Mouse (Mus musculus) ovary, postnatal 36 days (tissue): ENCODE measurements around the gene 1700049E17Rik2.
"Not testable (repeated sequence)": the region's sequence is repeated elsewhere in the genome, so short reads cannot be mapped to it uniquely, and the experiment has no call there.

Source experiments
- DNase-seq: peaks from one replicate; pipeline ENCODE4 v3.0.0; 2022; ENCODE audit warnings: low spot score, mixed read lengths

1700049E17Rik2 gene

GRCm38 (mm10) chr14:41572911-41573310, at the start of gene 1700049E17Rik2:
TSS of gene 1700049E17Rik2 (plus strand) at chr14:41573211.
- DNase-seq = not testable (repeated sequence)

- not testable (repeated sequence) for DNase-seq
Measured at GRCm38 (mm10) chr14:41524695-41525094, 48.3 kb upstream of the 1700049E17Rik2 start.

GRCm38 (mm10) chr14:41555483-41555882, 17.5 kb upstream of the 1700049E17Rik2 start, which contains the start of gene Gm7970:
TSS of gene Gm7970 (minus strand) at chr14:41555583.
- DNase-seq = not testable (repeated sequence)

- DNase-seq = not testable (repeated sequence)
Measured at GRCm38 (mm10) chr14:41586346-41586745, 13.3 kb downstream of the 1700049E17Rik2 start.

- not testable (repeated sequence) for DNase-seq
Measured at GRCm38 (mm10) chr14:41600935-41601334, 27.9 kb downstream of the 1700049E17Rik2 start.

- DNase-seq = not testable (repeated sequence)
Measured at GRCm38 (mm10) chr14:41610690-41611089, 37.7 kb downstream of the 1700049E17Rik2 start.

- not testable (repeated sequence) for DNase-seq
Measured at GRCm38 (mm10) chr14:41622535-41622934, 49.5 kb downstream of the 1700049E17Rik2 start.

GRCm38 (mm10) chr14:41624512-41624911, 51.5 kb downstream of the 1700049E17Rik2 start, which contains the start of gene Gm3072:
TSS of gene Gm3072 (minus strand) at chr14:41624612.
- not testable (repeated sequence) for DNase-seq

GRCm38 (mm10) chr14:41630144-41630543, 57.1 kb downstream of the 1700049E17Rik2 start:
- DNase-seq = not testable (repeated sequence)
